Mouse (Mus musculus): Measurements from ENCODE around the gene Btbd3.

GRCm38 (mm10) chr2:138256851-138257471 lies 596 bp downstream of the Btbd3 start:
- TF ChIP-seq CTCF (IDR thresholded peaks at IDR 0.05; ENCODE audit: insufficient read depth, low read length) (no peak), POLR2A (IDR thresholded peaks at IDR 0.05; ENCODE audit: borderline replicate concordance, extremely low read depth, low read depth, low read length) (no peak)
